Mouse (Mus musculus): ENCODE measurements around the gene Sult2a7.

Sult2a7 gene

GRCm38 (mm10) chr7:14494130-14494529 lies at the start of gene Sult2a7:
Gene Sult2a7, minus strand, starts transcription at chr7:14494230.
- no peak for DNase-seq

GRCm38 (mm10) chr7:14525280-14525679 lies 31.2 kb upstream of the Sult2a7 start:
- DNase-seq: no peak

GRCm38 (mm10) chr7:14522636-14523035 lies 28.6 kb upstream of the Sult2a7 start:
- DNase-seq: no peak

- DNase-seq: no peak
Measured at GRCm38 (mm10) chr7:14518301-14518700, 24.3 kb upstream of the Sult2a7 start.

- no peak for DNase-seq
Measured at GRCm38 (mm10) chr7:14492886-14493285, 1.1 kb downstream of the Sult2a7 start.

GRCm38 (mm10) chr7:14446534-14446933 lies 47.5 kb downstream of the Sult2a7 start, which contains the start of gene Sult2a8:
Gene Sult2a8, minus strand, starts transcription at chr7:14446769.
- no peak for DNase-seq

GRCm38 (mm10) chr7:14439581-14439980 lies 54.4 kb downstream of the Sult2a7 start:
- DNase-seq: no peak

- no peak for DNase-seq
Measured at GRCm38 (mm10) chr7:14438484-14438883, 55.5 kb downstream of the Sult2a7 start.

GRCm38 (mm10) chr7:14438029-14438428 lies 56.0 kb downstream of the Sult2a7 start:
- no peak for DNase-seq

All from thymus, postnatal 36 days (tissue).